Mouse (Mus musculus) cerebellum, adult (tissue): Measurements from ENCODE around the gene 2310057J18Rik.
"Not testable (repeated sequence)": the region's sequence is repeated elsewhere in the genome, so short reads cannot be mapped to it uniquely, and the experiment has no call there.

ENCODE experiments used
- ATAC-seq: cut with Nextera tagmentation; 2 replicates; pipeline ENCODE4 v1.9.2; 2017; ENCODE audit warnings: mild to moderate bottlenecking, moderate library complexity, mixed read lengths; ENCODE audit not compliant: insufficient number of reproducible peaks, low FRiP score, low TSS enrichment

2310057J18Rik gene

DNA sequence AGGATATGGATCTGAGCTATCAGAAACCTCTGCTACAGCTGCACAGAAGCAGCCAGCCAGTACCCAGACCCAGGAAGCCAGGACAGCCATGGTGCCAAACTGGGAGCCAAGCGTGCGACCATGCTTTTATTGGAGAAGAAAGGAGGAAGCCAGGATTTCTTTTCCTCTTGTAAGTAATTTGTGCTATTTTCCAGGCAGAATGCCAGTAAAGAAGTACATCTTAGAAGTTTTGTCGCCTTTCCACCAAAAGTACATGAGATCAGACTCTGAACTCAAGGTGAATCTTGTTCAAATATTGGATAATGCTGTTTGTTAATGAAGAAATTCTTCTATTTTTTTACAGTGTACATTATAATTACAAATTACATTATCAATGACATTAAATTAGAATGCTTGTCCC, at the start of gene 2310057J18Rik:
2310057J18Rik (minus strand) TSS at position 101 of the 400 bp plus-strand sequence.
- no peak for ATAC-seq

DNA sequence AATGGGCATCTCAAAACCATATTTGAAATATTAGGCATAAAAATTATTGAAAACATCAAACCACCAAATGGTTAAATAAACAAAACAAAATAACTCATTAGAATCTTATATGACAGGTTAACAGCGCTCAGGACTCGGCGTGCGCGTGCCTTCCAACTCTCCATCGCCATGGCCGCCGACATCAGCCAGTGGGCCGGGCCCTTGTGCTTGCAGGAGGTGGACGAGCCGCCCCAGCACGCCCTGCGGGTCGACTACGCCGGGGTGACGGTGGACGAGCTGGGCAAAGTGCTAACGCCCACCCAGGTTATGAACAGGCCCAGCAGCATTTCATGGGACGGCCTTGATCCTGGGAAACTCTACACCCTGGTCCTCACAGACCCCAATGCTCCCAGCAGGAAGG, 43.9 kb upstream of the 2310057J18Rik start:
- ATAC-seq, result not testable (repeated sequence)

DNA sequence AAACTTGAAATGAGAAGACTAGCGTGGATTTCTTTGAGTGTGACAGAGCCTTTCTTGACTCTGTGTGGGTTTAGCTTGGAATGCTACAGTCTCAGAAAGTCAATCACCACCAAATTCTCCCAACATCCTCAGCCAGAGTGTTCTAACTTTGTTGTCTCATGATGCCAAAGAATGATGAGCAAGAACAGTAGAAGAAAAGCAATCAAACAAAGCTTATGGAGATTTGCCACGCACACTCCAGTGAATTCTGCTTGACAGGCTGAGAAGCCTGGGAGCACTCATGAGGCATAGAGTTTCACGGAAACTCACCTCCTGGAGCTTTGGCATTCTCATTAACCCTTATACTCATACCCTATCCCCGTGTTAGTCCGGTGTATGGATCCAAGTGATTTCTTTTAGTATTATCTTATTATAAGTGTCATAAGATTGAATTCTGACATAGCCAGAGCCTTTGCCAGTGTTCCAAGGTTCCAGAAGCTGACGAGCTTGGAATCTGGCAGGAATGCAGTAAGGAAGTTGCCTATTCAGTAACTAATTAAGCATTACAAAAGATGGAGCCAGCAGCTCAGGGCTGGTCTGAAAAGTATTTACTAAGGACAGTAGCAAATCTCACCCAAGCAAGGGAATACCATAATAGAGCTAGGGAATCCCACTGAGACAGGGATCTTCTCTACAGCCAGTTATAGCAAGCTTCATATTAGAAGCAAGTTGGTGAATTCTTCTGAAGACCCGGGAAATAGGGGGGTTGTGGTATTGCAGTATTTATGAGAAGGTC, 33.6 kb upstream of the 2310057J18Rik start:
- no peak for ATAC-seq

DNA sequence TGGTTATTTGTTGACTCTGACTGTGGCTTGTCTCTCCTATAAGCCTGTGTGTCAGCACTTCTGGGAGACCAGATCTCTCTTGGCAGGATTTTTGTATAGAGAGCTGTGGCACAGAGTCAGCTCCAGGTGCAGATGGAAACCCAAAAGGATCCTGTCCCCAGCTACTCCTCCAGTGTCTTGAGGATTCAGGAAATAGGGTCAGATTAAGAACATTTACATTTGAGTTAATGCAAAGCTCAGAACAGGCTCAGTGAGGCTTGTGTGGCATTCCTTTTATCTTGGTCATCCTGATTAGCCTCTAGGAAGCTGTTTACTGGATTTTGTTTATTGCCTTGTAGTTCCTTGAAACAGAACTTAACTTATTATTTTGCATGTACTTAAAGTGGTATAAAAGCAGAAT, 11.7 kb upstream of the 2310057J18Rik start:
- ATAC-seq, result no peak

DNA sequence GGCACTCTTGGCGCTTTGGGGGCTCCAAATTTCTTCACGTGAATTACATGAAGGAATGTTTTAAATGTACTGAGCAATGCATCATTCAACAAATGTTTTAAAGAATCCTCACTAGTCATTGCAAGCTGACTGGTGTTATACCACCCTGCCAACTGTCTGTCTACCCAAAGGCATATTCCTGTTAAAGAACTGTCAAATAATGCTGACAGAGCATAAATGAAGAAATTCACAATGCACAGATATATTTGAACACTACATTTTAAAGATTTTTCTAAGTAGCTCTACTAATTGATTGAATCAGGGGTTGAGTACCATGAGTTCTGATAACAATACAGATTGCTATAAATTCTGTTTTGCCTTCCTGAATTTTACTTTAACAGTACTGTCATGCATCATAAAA, 2.9 kb upstream of the 2310057J18Rik start:
- ATAC-seq, result no peak

DNA sequence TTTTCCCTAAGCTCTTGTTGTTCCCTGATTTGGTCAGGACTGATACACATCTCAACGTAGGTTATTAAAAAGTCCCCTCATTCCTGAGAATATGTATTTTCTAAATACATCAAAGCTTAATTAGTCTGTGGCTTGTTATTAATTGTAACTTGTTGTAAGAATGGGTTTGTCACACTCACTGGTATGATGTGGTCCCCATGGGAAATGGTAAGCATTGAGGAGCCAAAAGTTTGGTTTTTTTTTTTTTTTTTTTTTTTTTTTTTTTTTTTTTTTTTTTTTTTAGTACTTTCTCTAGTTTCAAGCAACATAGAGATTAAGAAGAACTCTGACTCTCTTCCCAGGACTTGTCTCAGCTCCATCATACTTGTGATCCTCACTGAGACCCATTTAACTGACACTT, 17.9 kb downstream of the 2310057J18Rik start:
- ATAC-seq, result no peak

DNA sequence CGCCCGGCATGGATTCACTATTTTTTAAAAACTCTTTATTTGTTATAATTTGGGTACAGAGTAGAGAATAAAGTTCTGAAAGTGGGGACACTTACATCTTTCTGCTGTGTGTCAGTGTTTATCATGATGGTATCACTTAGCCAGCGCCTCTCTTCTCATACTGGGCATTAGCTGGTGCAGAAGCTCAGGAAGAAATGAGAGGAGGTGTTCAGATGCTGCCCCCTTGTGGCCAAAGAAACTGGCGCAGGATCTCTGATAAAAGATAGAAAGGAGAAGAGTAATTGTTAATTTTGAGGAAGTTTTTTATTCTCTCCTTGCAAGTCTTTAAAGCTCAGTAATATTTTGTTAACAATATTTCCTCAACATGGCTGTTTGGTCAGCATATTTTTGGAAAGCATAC, 31.0 kb downstream of the 2310057J18Rik start:
- peak; percentile 78 for ATAC-seq

DNA sequence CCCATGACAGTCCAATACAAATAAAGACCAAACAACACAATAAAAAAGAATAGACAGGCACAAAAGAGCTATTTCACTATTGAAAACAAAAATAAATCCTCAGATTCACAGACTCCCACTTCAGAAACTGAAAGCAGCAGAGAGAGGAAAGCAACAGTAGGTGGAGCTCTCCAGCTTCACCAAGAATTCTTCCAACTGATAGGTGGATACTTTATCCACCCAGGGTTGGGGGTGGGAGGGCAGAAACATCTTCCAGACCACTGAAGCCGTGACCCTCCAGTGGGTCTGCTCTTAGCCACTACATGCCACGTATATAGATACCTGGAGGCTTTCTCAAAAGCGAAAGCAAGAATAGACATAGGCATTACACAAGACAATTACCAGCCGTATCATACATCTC, 31.6 kb downstream of the 2310057J18Rik start:
- no peak for ATAC-seq
